10 mouse cellular contexts compared by ENCODE assay signal in genomic region chr5:30660813-30661212, GRCm38 (mm10). TPM values are rescaled to one million over a fixed set of nuclear protein-coding genes. Genes with fewer than 3 reads are reported as not detected.
"Had no signal": no experiment of that assay in that cellular context is flagged by ENCODE, and none has a peak within 500 bp of the region (broad histone marks: within the 10 kb centered on the region; RNA-seq: fewer than 3 reads in every experiment).

No protein-coding gene starts in this region.

- DNase-seq: liver, postnatal 0 days; lung, adult 2 months; lung, postnatal 14 days; lung, postnatal 36 days; right cerebral cortex, postnatal 25 days; right cerebral cortex, postnatal 4 days; thymus, adult 2 months; thymus, postnatal 25 days had no signal

RNA-seq across cellular contexts. Expression of gene Dpysl5, which starts 50.6 kb away (rescaled TPM):
- total RNA-seq: megakaryocyte progenitor cell, adult 5-6 weeks; neutrophil, adult 5-6 weeks had no signal
